Mouse (Mus musculus): ENCODE results near the gene Dnase1l1.

The Dnase1l1 gene

GRCm38 (mm10) chrX:74270062-74270901 is 11.9 kb downstream of the Dnase1l1 start, which contains the start of gene Rpl10:
Rpl10 (plus strand) TSS chrX:74270812.
- DNase-seq (ENCODE audit: low spot score), result peak; percentile 94

GRCm38 (mm10) chrX:74269736-74270061 is 12.4 kb downstream of the Dnase1l1 start:
- DNase-seq (ENCODE audit: low spot score), result peak; percentile 21

GRCm38 (mm10) chrX:74257746-74258145 is 24.4 kb downstream of the Dnase1l1 start:
- no peak for DNase-seq (ENCODE audit: low spot score)

- DNase-seq (ENCODE audit: low spot score), result no peak
Measured at GRCm38 (mm10) chrX:74254888-74255565, 27.1 kb downstream of the Dnase1l1 start.

- peak; percentile 86 for DNase-seq (ENCODE audit: low spot score)
Measured at GRCm38 (mm10) chrX:74254153-74254887, 27.8 kb downstream of the Dnase1l1 start, which contains the start of gene Emd. Emd (plus strand) TSS chrX:74254687.

- DNase-seq (ENCODE audit: low spot score), result peak; percentile 59
Measured at GRCm38 (mm10) chrX:74249615-74250014, 32.5 kb downstream of the Dnase1l1 start, which contains the start of gene Flna. Flna (minus strand) TSS chrX:74249820.

- DNase-seq (ENCODE audit: low spot score), result peak; percentile 67
Measured at GRCm38 (mm10) chrX:74248651-74249050, 33.5 kb downstream of the Dnase1l1 start.

- DNase-seq (ENCODE audit: low spot score), result peak; percentile 12
Measured at GRCm38 (mm10) chrX:74246693-74247092, 35.4 kb downstream of the Dnase1l1 start.

GRCm38 (mm10) chrX:74246213-74246681 is 35.9 kb downstream of the Dnase1l1 start:
- DNase-seq (ENCODE audit: low spot score), result peak; percentile 86

- peak; percentile 74 for DNase-seq (ENCODE audit: low spot score)
Measured at GRCm38 (mm10) chrX:74245687-74246086, 36.5 kb downstream of the Dnase1l1 start.

GRCm38 (mm10) chrX:74245107-74245506 is 37.0 kb downstream of the Dnase1l1 start:
- DNase-seq (ENCODE audit: low spot score), result no peak

- DNase-seq (ENCODE audit: low spot score), result no peak
Measured at GRCm38 (mm10) chrX:74244614-74245083, 37.5 kb downstream of the Dnase1l1 start.

GRCm38 (mm10) chrX:74243807-74244206 is 38.3 kb downstream of the Dnase1l1 start:
- DNase-seq (ENCODE audit: low spot score), result no peak

GRCm38 (mm10) chrX:74243396-74243795 is 38.7 kb downstream of the Dnase1l1 start:
- no peak for DNase-seq (ENCODE audit: low spot score)

- DNase-seq (ENCODE audit: low spot score), result no peak
Measured at GRCm38 (mm10) chrX:74240332-74240731, 41.8 kb downstream of the Dnase1l1 start.

GRCm38 (mm10) chrX:74233196-74233595 is 48.9 kb downstream of the Dnase1l1 start:
- DNase-seq (ENCODE audit: low spot score), result no peak

GRCm38 (mm10) chrX:74230038-74230437 is 52.1 kb downstream of the Dnase1l1 start:
- DNase-seq (ENCODE audit: low spot score), result no peak
